Mouse (Mus musculus): ENCODE data around the gene Tmem38a.
A peak's percentile ranks its signal among the peaks of the same experiment; 100 is the strongest.

Gene Tmem38a

DNA sequence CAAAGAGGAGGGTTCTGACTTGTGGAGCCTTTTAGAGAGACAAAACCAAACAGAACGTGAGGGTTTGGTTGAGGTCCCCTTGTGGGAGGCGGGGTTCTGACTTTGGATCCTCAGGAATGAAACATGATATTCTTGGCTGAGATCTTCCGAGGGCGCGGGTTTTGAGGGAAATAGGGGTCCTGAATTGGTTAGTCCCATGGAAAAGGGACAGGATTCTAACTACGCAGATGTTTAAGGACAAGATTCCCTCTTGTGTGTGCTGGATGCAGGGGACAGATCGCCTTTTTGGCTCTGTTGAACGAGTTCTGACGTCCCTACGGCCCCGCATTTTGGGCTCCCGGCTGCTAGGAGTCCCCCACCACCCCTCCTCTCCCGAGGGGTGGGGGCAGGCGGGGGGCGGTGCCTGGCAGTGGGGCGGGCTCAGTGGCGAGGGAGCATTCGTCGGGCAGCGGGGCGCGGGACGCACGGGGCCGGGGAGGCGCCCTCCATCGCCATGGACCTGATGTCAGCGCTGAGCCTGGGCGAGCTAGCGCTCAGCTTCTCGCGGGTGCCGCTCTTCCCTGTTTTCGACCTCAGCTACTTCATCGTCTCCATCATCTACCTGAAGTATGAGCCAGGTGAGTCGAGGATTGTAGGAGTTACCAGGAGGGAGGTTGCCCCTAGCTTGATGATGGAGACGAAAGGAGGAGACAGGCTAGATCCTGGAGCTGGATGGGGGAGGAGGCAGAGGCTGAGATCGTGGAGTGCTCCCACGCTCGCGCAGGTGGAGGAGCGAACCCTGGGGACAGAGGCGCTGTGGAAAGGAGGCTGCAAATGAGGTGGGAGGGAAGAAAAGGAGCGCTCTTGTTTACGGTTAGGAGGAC, at the start of gene Tmem38a:
Gene Tmem38a (plus strand): TSS at position 445 of the 863 bp plus-strand sequence.
- DNase-seq, result peak; percentile 74

DNA sequence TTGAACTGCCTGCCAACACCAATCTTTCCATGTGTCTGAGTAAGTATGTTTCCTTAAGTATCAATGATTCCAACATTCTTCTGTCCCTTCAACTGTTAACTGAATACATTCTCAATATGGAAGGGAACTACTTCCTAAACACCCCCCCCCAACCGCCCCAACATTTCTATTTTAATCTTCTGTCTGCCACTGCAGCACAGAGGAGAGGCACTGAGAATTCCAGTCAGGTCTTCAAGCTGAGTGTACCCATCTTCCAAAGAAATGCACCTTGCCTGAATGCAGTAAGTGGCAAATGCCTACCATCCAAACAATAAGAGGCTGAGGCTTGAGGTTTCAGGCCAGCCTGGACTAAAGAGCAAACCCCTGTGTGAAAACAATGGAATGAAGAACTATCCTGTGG, 39.8 kb upstream of the Tmem38a start:
- DNase-seq, result no peak

DNA sequence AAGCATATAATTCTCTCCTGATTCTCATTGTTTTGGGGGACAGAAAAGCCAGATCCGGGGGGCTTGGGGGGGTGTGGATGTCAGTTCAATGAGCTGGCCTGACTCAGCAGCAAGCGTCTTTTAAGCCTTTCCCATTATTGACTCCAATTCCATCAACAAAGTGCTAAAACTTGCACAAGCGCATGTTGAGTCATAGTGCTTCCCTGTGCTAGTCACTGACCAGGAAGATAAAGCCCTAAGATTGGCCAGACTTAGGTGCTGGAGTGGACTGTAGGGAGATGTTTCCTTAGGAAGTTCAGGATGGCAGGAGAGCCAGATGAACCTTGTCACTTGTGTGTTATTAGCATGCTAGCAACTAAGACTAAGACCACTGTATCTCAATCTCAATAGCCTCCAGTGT, 37.0 kb upstream of the Tmem38a start:
- DNase-seq, result no peak

DNA sequence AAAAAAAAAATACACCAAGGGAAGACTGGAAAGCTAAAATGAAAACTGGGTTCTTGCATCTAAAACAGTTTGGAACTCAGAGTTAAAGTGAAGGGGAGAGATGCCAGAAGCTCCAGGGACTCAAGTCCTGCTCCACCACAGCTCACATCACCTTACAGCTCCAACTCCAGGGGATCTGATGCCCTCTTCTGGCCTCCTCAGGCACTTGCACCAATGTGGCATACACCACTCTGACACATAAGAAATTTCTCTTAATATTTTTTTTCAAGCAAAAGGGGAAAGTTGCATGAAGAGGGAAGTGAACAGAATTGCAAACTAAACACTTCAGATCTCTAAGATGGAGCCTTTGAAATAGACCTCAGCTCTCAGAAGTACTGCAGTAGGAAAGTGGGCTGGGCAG, 32.6 kb upstream of the Tmem38a start:
- no peak for DNase-seq

DNA sequence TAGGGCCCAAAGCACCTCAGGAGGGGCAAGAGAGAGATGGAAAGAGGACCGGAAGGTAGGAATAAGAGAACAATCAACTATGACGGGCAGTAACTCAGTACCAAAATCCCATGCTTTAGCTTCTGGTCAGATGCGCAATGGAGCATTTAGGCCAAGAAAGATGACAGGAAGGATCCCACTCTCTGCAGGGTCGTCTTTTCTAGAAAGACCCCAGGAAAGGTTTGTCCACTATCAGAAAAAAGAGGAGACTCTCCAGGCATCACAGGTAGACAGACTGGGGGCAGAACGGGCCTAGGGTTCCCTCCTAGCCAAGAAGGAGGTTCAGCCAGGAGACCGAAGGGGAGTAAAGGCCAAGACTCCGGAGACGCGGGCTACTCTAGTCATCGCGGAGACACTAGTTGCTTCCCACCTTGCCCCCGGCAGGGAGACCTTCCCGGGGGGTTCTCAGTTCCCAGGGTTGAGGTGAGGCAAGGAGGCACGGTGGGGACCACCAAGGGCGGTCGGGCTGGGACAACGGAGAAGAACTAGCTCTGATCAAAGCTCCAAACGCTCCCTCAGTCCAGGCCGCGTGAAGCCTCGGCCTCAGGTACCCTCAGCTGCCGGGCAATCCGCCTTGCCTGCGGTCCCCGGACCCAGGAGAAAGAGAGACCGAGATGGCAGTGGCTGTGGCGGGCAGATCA, 24.6 kb upstream of the Tmem38a start:
- no peak for DNase-seq

DNA sequence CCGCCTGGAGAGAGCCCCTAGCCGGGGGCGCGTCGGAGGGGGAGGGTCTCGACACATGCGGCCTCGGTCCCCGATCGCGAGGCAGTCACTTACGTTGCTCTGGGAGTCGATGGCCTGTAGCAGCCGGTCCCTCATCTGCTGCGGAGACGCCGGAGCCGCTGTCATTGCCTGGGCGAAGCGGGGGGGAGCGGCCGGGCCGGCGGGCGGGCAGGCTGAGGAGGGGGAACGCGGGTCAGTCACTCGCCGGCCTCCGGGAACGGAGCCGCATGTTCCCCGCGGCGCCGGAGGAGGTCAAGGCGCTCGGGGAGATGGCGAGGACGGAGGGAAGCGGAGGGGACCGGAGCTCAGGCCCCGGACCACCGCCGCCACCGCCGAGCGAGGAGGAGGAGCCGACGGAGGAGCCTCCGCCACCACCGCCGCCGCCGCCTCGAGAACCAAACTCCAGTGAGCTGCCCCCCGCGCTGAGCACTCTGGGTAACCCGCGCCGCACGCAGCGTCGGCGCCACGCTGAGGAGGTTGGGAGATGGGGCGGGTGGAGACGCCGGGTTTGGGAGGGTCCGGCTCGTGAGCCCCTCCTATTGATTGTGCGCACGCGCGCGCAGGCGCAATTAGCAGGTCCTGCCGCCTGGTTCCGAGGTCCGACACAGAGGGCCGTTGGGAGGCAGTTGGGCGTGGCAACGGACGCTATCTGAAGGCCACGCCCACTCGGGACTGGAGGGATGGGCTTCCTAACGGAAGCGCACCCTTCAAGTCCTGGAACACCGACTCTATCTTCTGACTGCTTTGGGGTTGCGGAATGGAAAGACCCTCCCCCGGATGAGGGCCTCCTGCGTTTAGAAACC, 23.8 kb upstream of the Tmem38a start, which contains the start of gene Med26:
Gene Med26 (minus strand): TSS at position 469 of the 842 bp plus-strand sequence.
- peak; percentile 95 for DNase-seq

DNA sequence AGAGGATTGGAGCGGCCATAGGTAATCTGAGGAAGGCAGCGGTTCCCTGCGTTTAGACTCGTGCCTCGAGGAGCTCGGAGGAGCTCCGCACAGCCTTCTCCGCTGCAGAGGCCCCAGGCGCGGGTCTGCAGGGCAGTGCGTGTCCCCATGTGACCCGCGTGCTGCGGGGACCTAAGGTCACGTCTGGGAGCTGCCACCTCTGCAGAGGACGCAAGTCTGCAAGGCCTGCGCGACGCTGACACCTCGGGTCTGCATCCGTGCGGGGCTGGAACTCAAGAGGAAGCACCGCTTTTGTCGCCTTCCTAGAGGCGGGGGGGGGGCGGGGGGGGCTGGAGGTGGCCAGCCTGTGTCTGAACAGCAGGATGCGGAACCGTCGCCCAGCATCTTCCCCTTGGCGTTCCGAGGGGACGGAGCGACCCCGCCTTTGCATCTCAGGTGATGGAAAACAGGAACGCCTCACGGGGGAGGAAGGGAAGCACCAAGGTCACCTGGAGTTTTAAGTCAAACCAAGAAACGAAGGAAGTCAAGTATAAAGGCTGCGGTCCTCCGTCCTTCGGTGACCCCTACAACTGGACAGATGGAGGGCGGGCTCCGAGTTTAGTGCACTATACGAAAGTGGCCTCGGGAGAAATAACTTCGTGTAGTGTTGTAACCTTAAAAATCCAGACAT, 23.1 kb upstream of the Tmem38a start:
- no peak for DNase-seq

DNA sequence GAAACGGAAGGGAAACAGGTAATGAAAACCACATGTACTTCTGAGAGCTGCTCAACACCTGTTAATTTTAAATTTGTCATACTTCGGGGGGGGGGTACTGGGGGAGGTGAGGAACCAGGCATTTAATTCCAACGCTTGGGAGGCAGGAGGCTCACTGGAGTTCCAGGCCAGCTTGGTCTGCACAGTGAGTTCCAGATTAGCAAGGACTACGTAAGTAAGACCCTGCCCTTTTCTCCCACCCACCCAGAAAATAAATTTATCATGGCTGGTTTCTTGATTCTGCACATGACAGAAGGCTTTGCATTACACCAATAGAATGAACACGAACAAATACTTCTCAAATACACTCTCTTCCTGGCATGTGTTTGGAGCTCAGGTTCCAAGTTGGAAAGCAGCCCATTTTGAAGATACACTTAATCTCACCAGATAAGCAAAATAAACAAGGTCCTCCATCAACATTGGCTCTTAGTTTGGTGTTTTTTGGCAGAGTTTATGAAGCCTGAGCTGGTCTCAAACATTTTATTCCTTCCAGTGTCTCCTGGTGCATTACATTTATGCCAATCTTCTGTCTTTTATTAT, 22.5 kb upstream of the Tmem38a start:
- no peak for DNase-seq

DNA sequence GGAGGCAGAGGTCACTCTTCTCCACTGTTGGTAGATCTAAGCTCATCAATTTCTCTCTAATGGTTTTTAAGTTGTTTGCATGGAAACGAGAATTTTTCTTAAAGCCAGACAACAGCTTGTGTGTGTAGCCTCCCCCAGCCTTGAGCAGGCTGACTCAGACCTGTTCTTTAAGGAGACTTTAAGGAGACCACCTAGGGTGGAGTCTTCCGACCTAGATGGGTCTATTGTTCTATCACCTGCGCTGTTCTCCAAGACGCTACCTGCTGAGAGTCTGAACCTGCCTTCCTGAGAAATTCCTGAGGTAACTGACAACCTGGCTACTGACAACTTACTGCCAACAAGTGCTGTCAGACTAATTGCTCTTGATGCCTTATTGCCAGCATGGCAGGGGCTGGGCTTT, 16.1 kb upstream of the Tmem38a start:
- no peak for DNase-seq

DNA sequence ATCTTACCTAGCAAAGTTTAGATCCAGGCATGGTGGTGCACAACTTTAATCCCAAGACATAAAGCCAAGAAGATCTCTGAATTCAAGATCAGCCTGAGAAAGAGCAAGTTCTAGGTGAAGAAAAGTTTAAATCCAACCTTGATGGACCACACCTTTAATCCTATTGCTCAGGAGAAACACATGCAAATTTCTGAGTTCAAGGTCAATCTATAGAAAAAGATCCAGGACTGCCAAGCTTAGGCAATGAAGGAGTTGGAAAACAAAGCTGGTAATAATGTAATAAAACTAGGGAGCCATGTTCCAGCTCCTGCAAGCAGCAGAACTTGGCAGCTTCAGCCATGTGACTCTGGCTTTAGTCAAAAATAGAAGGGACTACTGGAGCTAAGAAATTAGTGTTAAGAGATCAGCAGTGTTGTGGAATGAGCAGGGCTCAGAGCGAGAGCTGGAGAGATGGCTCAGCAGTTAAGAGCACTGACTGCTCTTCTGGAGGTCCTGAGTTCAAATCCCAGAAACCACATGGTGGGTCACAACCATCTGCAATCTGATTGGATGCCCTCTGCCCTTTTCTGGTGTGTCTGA, 10.7 kb upstream of the Tmem38a start:
- DNase-seq, result no peak

DNA sequence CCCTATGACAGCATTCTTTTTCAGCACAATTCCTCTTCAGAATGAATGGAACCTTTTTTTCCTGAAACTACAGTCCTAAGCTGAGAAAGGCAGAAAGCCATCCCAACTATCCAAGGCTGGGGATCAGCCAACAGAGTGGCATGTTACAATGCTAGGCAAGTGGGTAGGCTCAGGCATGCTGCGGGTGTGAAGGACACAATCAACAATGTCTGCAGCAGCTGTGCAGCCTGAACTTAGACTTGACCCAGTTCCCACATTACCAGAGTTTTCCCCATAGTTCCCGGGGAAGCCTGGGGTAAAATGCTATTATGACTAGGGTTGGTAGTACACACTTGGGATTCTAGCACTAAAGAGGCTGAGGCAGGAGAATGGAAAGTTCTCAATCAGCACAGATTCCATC, 5.9 kb upstream of the Tmem38a start:
- DNase-seq, result no peak

DNA sequence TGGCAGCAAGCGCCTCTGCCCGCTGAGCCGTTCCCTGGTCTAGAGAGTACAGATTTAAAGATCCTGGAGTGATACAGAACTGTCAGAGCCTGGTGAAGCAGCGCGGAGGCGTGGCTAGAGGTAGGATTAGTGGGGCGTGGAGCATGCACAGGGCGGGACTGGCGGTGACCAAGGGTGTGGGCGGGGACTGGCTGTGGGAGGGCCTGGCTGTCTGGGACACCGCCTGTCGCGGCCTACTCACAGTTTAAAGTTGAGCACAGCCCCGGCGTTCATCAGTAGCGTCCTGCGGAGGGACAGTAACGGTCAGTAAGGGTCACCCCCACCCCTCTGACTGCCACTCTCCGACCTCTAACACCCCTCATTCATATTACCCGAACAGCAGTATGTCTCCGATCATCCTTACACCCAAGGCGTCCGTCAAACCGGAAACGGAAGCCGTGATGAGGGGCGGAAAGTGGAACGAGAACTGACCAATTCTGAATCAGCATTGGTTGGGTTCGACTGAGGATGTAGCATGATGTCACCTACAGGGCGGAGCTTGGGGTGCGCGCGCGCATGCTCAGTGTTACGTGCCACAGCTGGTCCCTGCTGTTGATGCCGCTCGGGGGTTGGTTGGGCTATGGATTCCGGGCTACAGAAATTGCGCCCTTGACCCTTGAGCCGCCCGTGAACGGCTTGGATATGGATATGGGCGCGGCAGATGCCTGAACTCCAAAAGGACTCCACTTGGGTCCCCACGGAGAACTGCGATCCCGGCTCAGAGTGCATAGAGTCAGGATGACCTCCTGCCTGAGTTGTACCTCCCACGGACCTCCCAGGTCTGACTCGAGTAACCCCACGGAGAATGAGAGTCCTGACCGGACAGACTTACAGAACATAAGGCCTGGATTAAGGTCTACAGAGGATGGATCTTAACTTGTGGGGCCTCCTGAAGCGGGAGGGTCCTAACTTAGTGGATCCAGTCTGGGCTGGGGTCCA, 933 bp upstream of the Tmem38a start, which contains the start of gene Smim7:
Gene Smim7 (minus strand): TSS at position 456 of the 978 bp plus-strand sequence.
- peak; percentile 95 for DNase-seq

DNA sequence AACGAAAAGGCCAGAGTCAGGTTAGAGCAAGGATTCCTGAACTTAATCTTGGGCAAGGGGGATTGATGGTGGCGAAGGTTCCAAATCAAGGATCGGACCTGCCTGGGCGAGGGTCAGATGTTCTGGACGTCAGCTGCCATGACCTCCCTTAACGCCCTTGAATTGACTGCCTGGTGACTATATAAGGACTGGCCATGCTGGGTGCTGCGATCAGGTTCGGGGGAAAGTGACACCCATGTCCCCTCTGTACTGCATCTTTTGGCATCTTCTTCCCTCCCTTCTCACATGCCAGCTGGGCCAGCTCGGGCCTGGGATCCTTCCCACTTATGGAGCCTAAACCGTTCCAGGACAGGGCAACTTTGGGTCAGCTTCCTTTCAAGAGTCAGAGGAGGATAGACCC, 652 bp downstream of the Tmem38a start:
- no peak for DNase-seq

DNA sequence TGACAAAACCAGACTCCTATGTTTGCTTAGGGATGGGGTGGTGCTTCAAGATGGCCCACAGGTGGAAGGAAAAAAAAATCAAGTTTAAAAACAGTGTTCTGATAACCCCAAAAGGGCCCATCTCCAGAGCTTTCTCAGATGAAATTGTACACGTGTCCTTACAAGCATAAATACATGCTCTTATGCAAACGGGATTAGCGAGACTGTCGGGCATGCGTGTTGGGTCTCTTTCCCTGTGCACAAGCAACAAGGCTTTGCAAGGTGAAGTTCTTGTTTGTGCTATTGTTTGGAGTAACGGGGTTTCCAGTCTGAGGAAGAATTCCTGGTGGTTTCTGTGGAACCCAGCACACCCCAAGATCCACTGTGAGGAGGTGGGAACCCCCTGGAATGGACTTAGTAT, 1.6 kb downstream of the Tmem38a start:
- DNase-seq, result no peak

DNA sequence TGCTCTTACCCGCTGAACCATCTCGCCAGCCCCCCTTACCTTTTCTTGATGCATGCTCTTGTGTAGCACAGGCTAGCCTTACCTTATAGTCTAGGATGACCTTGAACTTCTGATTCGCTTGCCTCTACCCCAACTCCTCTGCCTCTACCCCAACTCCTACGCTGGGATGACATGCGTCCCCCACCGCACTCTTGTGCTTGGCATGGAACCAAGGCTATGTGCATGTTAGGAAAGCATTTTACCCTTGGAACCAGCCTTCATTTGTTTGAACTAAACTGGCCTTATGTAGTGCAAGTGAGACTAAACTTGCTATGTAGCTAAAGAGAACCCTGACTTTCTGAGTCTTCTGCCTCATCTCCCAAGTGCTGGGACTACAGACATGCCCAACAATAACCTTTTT, 4.1 kb downstream of the Tmem38a start:
- DNase-seq, result no peak

DNA sequence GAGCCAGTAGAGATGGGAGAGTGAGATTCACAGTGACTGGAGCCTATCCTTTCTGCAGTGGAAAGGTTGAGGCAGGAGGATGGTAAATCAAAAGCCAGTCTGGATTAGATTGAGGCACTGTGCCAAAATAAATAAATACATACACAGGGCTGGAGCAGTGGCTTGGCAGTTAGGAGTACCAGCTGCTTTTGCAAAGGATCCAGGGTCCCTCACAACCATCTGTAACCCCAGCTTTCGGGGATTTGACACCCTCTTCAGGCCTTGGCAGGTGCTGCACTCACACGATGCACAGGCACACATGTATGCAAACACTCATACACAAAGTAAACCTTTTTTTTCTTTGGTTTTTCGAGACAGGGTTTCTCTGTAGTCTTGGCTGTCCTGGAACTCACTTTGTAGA, 5.4 kb downstream of the Tmem38a start:
- no peak for DNase-seq

DNA sequence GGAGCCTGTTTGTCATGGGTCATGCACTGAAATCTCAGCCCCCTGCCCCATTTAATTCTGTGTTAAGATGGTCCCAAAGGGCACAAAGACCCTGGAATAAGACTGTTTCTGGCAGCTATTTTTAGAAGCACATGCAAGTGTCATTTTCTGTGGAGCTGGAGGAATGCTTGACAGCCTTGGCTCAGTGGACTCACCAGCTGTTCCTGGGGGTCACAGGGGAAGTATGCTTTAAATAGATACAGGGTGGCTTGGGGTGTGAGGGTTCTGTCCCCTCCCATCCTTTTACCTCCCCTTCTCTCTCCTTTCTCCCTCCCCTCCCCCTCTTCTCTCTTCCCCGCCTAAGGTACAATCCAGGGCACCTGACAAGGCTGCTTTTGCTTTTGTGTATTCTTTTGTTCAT, 6.1 kb downstream of the Tmem38a start:
- no peak for DNase-seq

DNA sequence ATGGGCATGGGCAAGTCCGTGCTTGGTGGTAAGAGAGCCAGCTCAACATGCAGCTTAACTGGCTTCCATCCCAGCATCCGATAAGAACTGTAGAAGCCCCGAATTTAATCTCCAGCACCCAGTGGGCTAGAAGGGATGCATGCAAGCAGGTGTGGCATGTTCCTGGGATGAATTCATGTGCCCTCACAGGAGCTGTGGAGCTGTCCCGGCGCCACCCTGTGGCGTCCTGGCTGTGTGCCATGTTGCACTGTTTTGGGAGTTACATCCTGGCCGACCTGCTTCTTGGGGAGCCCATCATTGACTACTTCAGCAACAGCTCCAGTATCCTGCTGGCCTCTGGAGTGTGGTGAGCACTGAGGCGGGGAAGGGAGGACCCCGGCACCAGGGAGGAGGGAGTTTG, 7.5 kb downstream of the Tmem38a start:
- no peak for DNase-seq

DNA sequence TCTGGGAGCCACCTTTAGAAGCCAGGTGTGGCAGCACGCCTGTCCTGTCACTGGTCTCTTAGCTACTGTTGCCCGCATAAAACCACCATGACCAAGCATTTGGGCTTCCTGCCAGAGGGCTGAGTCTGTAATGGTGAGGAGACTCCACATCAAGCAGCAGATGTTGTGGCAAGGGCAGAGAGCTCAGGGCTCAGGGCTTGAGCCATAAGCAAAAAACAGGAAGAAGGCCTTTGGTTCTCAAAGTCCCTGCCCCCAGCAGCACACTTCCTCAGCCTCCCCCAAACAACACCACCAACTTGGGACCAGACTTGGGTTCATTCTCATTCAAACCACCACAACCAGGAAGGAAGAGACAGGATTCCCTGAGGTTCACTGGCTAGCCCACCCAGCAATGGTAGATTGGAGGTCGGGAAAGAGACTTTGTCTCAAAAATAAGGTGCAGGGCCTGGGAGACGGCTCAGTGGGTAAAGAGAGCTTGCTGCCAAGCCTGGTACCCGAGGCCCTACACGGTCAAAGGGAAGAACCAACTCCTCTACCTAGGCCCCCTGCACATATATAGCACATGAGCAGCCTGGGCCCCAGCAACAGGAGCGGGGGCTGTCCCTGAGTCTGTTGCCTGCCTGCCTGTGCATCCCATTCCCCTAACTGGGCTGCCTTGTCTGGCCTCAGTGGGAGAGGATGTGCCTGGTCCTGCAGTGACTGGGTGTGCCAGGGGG, 11.4 kb downstream of the Tmem38a start:
- peak; percentile 31 for DNase-seq

DNA sequence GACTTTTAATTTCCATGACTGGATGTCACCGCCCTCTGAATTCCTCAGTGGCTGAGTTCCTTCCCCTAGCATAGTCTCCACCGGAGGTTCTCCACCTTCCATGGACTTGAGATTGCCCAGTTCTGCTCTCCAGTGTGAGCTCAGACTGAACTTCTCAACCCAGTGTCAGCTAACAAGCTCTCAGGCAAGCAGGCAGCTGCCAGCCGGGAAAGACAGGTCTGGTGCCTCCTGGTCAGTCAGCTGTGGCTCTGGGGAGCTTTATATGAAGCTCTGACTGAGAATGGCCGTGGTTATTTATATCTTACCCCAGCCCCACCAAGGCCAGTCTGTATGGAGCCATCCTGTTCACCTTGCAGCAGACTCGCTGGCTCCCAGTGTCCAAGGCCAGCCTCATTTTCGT, 12.5 kb downstream of the Tmem38a start:
- no peak for DNase-seq
